Mouse (Mus musculus) left cerebral cortex, postnatal 4 days (tissue): Measurements from ENCODE around the gene Zfp410. TPM values are rescaled to one million over a fixed set of nuclear protein-coding genes. Genes with fewer than 3 reads are reported as not detected.

Experiments
- DNase-seq: peaks from one replicate; pipeline ENCODE4 v3.0.0-alpha.2; 2022
- intact Hi-C: fragments of 180-260 bp; cut with DNase I; formaldehyde crosslinking; loops from one replicate; pipeline ENCODE4 v1.15.1; 2025
- total RNA-seq, 2 experiments: library from RNA; stranded (reverse); gene quantifications; 2 replicates each; pipeline ENCODE4 v1.2.3; 2021

Zfp410 gene
- total RNA-seq = 10 to 100 TPM; 46.4 to 56.3 TPM

DNA sequence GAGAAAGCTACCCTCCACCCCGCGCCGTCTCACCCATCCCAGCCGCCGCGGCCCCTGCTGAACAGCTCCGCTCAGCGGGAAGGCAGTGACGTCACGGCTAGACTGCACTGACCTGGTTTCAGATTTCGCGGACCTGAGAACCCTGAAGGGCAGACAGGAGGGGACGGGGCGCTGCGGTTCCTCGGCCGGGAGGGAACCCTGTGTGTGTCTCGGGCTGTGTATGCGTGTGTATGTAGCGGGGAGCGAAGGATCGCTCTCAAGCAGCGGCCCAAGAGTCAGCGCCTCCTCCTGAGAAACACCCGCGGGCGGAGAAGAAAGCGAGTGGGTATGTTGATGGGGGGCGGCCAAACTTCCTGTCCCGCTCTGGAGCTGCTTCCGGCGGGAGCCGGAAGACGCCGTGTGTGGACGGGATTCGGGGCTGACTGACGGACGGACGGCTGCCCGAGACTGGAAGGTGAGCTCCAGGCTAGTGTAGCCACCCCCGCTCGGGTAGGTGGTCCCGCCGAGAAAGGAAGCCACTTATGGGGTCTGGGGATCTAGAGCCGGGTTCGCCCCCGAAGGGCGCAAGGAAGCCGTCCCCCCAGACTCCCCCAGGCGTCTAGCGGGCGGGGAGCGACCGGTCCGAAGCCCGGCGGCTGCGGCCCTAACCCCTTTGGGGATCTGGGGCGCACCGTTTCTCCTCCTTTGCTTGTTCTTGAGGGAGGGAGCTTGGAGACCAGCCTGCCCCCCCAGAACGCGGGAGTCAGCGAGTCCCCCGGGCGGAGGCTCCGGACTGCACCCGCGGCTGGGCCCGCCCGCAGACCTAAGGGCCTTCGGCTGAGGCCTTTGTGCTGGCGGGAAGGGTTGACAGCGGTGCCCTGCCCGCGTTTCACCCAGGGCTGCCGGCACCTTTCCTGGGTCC lies at the start of gene Zfp410:
TSS of gene Zfp410 (plus strand) at position 132 of the 901 bp plus-strand sequence.
- DNase-seq = peak; percentile 81
- intact Hi-C loops = no loop called here

- intact Hi-C loops = no loop called here
- DNase-seq = no peak
Measured at GRCm38 (mm10) chr12:84267264-84267663, 49.4 kb upstream of the Zfp410 start.

DNA sequence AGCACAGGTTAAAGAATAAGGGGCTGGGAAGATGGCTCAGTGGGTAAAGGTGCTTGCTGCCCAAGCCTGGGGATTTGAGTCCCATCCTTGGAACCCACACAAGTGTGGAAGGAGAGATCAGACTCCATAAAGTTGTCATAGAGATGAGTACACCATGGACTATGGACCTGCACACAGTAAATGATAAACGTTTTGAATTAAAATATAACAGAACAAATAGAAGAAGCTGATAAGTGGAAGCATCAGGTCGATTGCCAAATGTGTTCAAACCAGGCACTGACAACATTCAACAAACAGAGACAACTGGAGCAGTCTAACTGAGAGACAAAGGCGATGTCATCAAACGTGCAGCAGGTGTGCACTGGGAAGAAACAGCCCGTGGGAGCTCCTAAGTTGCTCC lies 43.3 kb upstream of the Zfp410 start:
- intact Hi-C loops = no loop called here
- no peak for DNase-seq

- DNase-seq = no peak
- intact Hi-C loops = no loop called here
Measured at GRCm38 (mm10) chr12:84275288-84275687, 41.4 kb upstream of the Zfp410 start.

DNA sequence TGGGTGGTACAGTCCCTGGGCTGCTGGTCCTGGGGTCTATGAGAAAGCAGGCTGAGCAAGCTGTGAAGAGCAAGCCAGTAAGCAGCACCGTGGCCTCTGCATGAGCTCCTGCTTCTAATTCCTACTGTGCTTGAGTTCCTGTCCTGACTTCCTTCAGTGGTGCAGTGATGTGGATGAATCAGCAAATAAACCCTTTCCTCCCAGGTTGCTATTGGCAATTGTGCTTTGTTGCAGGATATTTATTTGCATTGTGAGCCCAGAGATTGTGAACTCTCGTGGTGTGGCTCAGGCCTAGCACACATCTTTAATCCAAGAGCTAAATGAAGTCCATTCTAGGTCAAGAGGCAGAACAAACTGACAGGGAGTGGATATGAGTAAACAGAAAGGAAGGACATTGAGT lies 40.4 kb upstream of the Zfp410 start:
- no peak for DNase-seq
- intact Hi-C loops = no loop called here

DNA sequence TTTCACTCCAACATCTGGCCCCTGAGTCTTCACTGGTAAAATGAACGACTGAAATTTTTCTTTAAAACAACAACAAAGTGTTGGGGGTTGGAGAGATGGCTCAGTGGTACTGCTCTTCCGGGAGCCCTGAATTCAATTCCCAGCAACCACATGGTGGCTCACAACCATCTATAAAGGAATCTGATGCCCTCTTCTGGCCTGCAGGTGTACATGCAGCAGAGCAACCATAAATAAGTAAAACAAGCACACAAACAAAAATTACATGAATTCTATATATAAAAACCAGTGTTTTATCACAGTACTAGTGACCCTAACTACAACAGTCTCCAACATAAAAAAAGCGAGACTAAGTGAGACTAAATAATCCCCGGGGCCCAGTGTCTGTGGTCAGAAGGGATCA lies 39.9 kb upstream of the Zfp410 start:
- intact Hi-C loops = no loop called here
- DNase-seq = no peak

- intact Hi-C loops = no loop called here
- DNase-seq = no peak
Measured at GRCm38 (mm10) chr12:84277832-84278231, 38.8 kb upstream of the Zfp410 start.

- peak; percentile 40 for DNase-seq
- intact Hi-C loops = no loop called here
Measured at GRCm38 (mm10) chr12:84278901-84279300, 37.8 kb upstream of the Zfp410 start.

- DNase-seq = no peak
- intact Hi-C loops = no loop called here
Measured at GRCm38 (mm10) chr12:84284391-84284790, 32.3 kb upstream of the Zfp410 start.

DNA sequence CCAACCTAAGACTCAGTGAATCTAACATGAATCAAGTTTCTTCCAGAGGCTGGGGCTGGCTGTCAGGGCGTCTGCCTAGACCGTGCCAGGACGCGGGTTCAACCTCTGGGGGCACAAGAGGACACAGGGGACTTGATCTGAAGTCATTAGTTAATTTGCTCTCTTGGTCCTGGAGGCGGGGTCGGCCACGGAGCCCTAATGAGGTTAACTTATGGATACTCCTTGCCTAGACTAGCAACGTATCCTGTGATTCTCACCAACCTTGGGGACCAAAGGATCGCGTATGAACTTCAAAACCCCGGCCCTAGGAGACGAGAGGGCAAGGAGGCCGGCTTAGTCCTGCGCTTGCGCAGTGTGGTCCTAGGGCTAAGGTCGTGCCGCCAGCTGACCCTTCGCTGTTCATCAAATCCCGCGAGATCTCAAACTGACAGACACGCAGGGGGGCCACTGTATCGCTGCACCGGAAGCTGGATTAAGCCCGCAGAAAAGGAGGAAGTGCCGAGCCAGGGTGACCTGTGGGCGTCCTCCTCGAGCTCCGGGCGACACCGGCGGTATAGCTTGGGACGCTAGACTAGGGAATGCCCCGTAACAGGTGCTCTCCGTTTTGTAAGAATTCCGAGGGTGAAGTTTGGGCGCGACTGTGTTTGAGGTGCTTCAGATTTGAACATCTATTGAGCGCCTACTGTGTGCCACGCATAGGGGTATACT lies 31.6 kb upstream of the Zfp410 start, which contains the start of gene Ptgr2:
TSS of gene Ptgr2 (plus strand) at position 348 of the 708 bp plus-strand sequence.
- DNase-seq = peak; percentile 93
- intact Hi-C loops = no loop called here

GRCm38 (mm10) chr12:84285593-84285968 lies 31.1 kb upstream of the Zfp410 start:
- intact Hi-C loops = no loop called here
- no peak for DNase-seq

DNA sequence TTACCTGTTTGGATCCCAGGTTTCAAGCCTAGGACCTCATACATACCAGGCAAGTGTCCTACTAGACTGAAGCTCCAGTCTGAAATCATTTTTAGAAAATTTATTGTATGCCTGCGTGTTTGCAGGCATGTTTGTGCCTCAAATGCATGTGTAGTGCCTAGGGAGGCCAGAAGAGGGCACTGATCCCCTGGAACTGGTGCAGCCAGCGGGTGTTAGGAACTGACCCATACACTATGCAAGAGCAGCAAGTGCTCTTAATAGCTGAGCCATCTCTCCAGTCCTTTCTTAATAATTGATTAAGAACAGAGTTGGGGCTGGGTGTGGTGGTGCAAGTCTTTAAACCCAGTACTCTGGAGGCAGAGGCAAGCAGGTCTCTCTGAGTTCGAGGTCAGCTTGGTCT lies 28.2 kb upstream of the Zfp410 start:
- intact Hi-C loops = no loop called here
- DNase-seq = peak; percentile 24

GRCm38 (mm10) chr12:84297851-84298250 lies 18.8 kb upstream of the Zfp410 start:
- DNase-seq = no peak
- intact Hi-C loops = no loop called here

GRCm38 (mm10) chr12:84299265-84299664 lies 17.4 kb upstream of the Zfp410 start:
- no peak for DNase-seq
- intact Hi-C loops = no loop called here

GRCm38 (mm10) chr12:84304101-84304500 lies 12.6 kb upstream of the Zfp410 start:
- intact Hi-C loops = no loop called here

GRCm38 (mm10) chr12:84304554-84304953 lies 12.1 kb upstream of the Zfp410 start:
- no peak for DNase-seq

More at GRCm38 (mm10) chr12:84304101-84304500, 12.6 kb upstream of the Zfp410 start:
- no peak for DNase-seq

GRCm38 (mm10) chr12:84311306-84311705 lies 5.3 kb upstream of the Zfp410 start:
- intact Hi-C loops = no loop called here
- DNase-seq = no peak

More at GRCm38 (mm10) chr12:84304554-84304953, 12.1 kb upstream of the Zfp410 start:
- intact Hi-C loops = no loop called here

- intact Hi-C loops = no loop called here
- no peak for DNase-seq
Measured at GRCm38 (mm10) chr12:84316006-84316405, 646 bp upstream of the Zfp410 start.

DNA sequence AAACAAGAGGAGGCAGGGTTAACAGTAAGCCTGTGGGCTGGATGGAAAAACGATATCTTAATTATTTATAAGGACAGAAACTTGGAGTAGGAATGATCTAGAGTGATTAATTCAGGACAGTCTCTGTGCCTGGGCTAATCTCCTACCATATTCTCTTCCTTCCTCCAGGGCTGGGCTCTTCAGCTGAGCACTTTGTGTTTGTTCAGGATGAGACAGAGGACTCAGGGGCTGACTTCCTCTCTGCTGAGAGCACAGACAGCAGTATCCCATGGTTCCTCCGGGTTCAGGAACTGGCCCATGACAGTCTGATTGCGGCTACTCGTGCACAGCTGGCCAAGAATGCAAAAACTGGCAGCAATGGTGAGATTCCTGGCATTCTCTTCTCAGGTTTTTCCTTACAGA lies 10.5 kb downstream of the Zfp410 start:
- intact Hi-C loops = no loop called here
- DNase-seq = no peak

DNA sequence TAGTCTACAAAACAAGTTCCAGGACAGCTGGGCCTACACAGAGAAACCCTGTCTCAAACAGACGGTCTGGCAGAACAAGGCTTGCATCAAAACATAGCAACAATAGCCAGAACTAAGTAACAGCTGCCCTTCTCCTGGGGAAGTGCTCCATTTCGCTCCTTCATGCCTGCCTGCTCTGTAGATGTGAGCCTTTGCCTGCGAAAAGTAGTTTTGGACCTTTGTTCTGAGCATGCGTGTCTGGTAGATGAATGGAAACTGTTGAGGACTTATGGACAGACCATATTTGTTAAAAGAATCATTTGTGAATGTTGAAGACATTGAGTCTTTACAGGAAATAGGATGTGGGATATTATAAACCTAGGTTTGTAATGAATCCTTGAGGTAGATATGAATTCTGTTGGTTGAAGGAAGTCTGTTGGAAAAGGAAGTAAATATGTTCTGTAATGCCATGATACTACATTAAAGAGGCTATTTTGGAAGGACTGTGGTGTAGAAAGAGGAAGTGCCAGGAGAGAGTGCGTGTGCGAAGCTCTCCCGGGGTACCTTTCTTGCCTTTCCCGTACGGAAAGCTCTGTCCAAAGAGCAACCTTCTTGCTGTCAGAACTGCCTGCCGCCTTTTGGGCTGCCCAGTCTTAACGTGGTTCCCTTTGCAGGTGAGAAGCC lies 20.4 kb downstream of the Zfp410 start:
- intact Hi-C loops = no loop called here
- no peak for DNase-seq

DNA sequence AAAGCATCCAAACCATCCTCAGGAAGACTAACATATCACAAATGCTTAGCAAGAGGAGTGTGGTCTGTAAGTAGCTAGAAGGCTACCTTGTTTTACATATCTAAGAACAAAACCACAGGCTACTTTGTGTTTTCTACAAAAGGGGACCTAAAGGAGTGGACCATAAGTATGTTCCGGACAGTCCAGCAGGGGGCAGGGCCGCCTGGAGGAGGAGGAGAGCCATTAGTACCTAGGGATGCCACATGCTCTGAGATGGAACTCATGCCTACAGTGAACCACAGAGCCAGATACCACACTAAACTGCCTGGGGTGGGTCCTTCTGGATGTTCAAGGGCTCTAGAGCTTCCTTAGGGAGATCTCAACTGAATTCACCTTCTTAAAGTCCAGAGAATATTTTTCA lies 30.5 kb downstream of the Zfp410 start:
- intact Hi-C loops = no loop called here
- DNase-seq = peak; percentile 11
